Mouse (Mus musculus) embryonic facial prominence, embryonic 14.5 days (tissue): ENCODE measurements around the gene Ckap4. TPM values are rescaled to one million over a fixed set of nuclear protein-coding genes. Genes with fewer than 3 reads are reported as not detected.
"Not testable (repeated sequence)": the region's sequence is repeated elsewhere in the genome, so short reads cannot be mapped to it uniquely, and the experiment has no call there.

Source experiments
- ATAC-seq: fragments of 200-750 bp; cut with Nextera tagmentation; 2 replicates; pipeline ENCODE4 v1.8.0; 2017; ENCODE audit warnings: low read depth, moderate number of reproducible peaks, moderate TSS enrichment
- DNase-seq: peaks from one replicate; pipeline ENCODE4 v3.0.0-alpha.2; 2015; ENCODE audit warnings: low spot score
- H3K27ac ChIP-seq: fragments of 300-500 bp; sonication (generic); replicated peaks from 2 replicates; pipeline ENCODE4 v1.5.1; 2014; ENCODE audit warnings: low read depth, mild to moderate bottlenecking, low read length, moderate library complexity
- H3K27me3 ChIP-seq: fragments of 300-500 bp; sonication (generic); replicated peaks from 2 replicates; pipeline ENCODE4 v1.6.1; 2014; ENCODE audit warnings: low read length; ENCODE audit not compliant: control insufficient read depth, insufficient read depth
- H3K36me3 ChIP-seq: fragments of 300-500 bp; sonication (generic); 2 replicates; pipeline ENCODE4 v1.6.1; 2014; ENCODE audit warnings: low read length, mixed read lengths; ENCODE audit not compliant: control insufficient read depth, insufficient read depth
- H3K4me1 ChIP-seq: fragments of 300-500 bp; sonication (generic); 2 replicates; pipeline ENCODE4 v1.6.1; 2014; ENCODE audit warnings: antibody characterized with exemption, low read length; ENCODE audit not compliant: control insufficient read depth, insufficient read depth
- H3K4me2 ChIP-seq: fragments of 300-500 bp; sonication (generic); 2 replicates; pipeline ENCODE4 v1.6.1; 2014; ENCODE audit warnings: low read depth, mild to moderate bottlenecking, low read length, moderate library complexity, mixed read lengths
- H3K4me3 ChIP-seq: fragments of 300-500 bp; sonication (generic); 2 replicates; pipeline ENCODE4 v1.5.1; 2014; ENCODE audit warnings: low read depth, mild to moderate bottlenecking, low read length
- H3K9ac ChIP-seq: fragments of 300-500 bp; sonication (generic); 2 replicates; pipeline ENCODE4 v1.6.1; 2014; ENCODE audit warnings: low read depth, mild to moderate bottlenecking, low read length, moderate library complexity, mixed read lengths
- H3K9me3 ChIP-seq: fragments of 300-500 bp; sonication (generic); 2 replicates; pipeline ENCODE4 v1.6.1; 2016; ENCODE audit warnings: low read length; ENCODE audit not compliant: control insufficient read depth
- WGBS: fragments of 180-500 bp; shearing (Covaris S2); extraction: QIAGEN DNeasy Blood & Tissue Kit; methylation state at CpG from one replicate; pipeline ENCODE4 v1.1.7; 2014; 5-methylcytosine and 5-hydroxymethylcytosine counted together
- polyA plus RNA-seq: library from polyadenylated mRNA; unstranded; fragments of >200 nt; fragmentation: Nextera tagmentation; extraction: Ambion mirVana; gene quantifications from 2 replicates; pipeline ENCODE4 v1.2.1, GENCODE M21; 2014

Gene Ckap4
- polyA plus RNA-seq, 1 experiment from 2014 or later, result 203 TPM

DNA sequence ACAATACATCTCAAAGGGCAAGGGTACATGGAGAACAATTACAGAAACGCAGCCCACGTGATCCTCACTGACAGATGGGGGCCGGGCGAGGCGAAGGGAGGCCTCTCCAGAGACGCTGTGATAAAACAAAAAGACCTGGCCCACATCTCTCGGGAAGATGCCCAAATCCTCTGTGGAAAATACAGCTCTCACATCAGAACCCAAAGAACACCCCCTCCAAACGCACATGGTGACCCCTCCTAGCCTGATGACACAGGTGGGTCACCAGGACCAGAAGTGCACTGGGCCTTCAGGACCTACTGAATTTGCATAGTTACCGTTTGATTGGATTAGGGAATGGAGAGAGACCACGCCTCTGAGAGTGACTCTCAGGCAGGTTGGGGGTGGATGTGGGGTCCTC is 7.4 kb downstream of the Ckap4 start:
- ATAC-seq (no peak), DNase-seq (no peak)
- no peak overlapping the region for H3K4me2 ChIP-seq
- H3K4me1 ChIP-seq, result peaks cover 20% of the 10 kb centered on the region
- WGBS, result 65% methylated on average over 10 of the region's 10 CpGs
- H3K27me3 ChIP-seq, result no peaks in the 10 kb centered on the region
- H3K36me3 ChIP-seq, result peaks cover 70% of the 10 kb centered on the region
- no peaks in the 10 kb centered on the region for H3K9me3 ChIP-seq
- H3K9ac ChIP-seq, result no peak overlapping the region
- no peak overlapping the region for H3K4me3 ChIP-seq
- H3K27ac ChIP-seq, result no peak overlapping the region

DNA sequence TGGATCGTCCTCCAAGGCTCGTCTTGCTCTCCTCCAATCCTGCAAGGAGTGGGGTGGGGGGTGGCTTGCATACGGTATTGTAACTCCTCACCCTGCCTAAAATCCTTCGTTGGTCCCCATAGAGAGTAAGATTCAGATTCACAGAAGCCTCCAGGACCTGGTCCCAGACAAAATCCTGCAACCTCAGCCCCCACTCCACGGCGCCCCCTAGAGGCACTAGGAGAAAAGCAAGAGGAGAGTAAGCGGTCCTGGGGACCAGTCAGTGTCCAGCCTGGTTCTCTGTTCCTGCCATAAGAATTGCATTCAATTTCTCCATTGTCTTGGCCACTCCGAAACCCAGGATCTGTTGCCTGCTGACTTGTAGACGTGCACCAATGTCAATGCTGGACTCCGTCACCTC is 10.2 kb downstream of the Ckap4 start:
- Histone ChIP-seq H3K4me1 (no peaks in the 10 kb centered on the region), H3K9ac (no peak overlapping the region), H3K9me3 (no peaks in the 10 kb centered on the region), H3K4me3 (no peak overlapping the region), H3K4me2 (no peak overlapping the region), H3K27me3 (no peaks in the 10 kb centered on the region), H3K36me3 (peaks cover 49% of the 10 kb centered on the region), H3K27ac (no peak overlapping the region)
- no peak for ATAC-seq
- WGBS, result 51% methylated on average over 10 of the region's 10 CpGs
- DNase-seq, result no peak

DNA sequence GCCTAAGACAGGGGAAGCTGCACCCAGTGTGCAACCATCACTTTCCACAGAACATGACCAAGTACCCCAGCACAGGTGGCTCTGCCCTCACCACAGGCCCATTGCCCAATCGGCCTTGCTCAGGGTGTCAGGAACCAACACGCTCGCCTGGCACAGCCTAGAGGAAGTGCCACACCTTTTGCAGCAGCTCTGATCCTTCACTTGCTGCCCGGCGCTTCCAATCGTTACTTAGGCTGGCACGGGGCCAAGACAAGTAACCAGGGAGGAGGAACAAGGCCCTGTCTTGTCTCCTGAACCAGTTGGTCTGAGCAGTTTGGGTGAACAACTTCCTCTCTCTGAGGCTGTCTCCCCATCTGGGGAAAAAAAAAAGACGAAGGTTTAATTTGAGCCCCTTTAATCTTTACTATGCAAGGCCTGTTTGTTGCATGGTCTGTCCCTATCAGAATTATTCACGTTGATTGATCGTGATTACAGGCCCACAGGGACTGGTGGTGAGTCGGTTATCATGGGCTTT is 17.4 kb downstream of the Ckap4 start:
- no peaks in the 10 kb centered on the region for H3K4me1 ChIP-seq
- WGBS, result 48% methylated on average over 11 of the region's 11 CpGs
- no peak overlapping the region for H3K27ac ChIP-seq
- no peaks in the 10 kb centered on the region for H3K9me3 ChIP-seq
- no peaks in the 10 kb centered on the region for H3K27me3 ChIP-seq
- H3K4me3 ChIP-seq, result no peak overlapping the region
- H3K4me2 ChIP-seq, result no peak overlapping the region
- H3K9ac ChIP-seq, result no peak overlapping the region
- ATAC-seq (peak; percentile 80), DNase-seq (peak; percentile 78)
- no peaks in the 10 kb centered on the region for H3K36me3 ChIP-seq

DNA sequence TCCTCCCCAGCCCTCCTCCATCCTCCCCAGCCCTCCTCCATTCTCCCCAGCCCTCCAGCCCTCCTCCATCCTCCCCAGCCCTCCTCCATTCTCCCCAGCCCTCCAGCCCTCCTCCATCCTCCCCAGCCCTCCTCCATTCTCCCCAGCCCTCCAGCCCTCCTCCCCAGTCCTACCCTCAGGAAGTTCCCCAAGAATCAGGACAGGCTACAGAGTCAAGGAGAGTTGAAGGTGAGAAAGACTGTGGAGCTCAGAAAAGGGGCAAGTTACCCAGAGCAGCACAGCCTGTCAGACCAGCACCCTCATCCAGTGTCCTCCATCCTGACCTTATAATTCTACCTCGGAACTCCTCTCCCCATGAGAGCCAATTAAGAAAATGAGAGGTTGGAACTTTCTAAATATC is 17.9 kb downstream of the Ckap4 start:
- H3K4me1 ChIP-seq, H3K9ac ChIP-seq, H3K4me2 ChIP-seq, H3K9me3 ChIP-seq, H3K36me3 ChIP-seq, H3K27ac ChIP-seq, DNase-seq, H3K27me3 ChIP-seq, H3K4me3 ChIP-seq: not testable (repeated sequence)
- 40% methylated on average over 1 of the region's 1 CpGs for WGBS
- ATAC-seq, result peak; percentile 24; the same call in 1 of the 2 replicates

DNA sequence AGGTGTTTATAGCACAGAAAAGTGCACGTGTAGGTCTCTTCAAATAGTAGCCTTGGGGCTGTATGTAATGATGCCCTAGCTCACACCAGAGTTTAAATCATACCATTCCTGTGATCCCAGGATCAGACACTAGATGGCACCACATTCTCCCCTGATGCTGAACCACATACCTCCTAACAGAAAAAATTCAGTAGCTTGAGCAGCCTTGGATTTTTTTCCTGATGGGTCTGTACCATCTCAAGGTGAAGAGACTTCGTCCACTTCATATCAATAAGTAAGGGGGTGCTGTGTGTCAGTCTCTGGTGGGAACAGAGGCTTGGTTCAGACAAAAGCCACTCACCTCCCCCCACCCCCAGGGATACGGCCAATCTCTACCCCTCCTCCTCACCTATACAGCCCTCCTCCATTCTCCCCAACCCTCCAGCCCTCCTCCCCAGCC is 18.3 kb downstream of the Ckap4 start:
- Histone ChIP-seq H3K27me3 (no peaks in the 10 kb centered on the region), H3K4me2 (no peak overlapping the region), H3K9ac (no peak overlapping the region), H3K9me3 (no peaks in the 10 kb centered on the region), H3K4me3 (no peak overlapping the region), H3K36me3 (no peaks in the 10 kb centered on the region), H3K27ac (no peak overlapping the region), H3K4me1 (no peaks in the 10 kb centered on the region)
- 26% methylated on average over 3 of the region's 3 CpGs for WGBS
- DNase-seq, result peak; percentile 75
- peak; percentile 69 for ATAC-seq

DNA sequence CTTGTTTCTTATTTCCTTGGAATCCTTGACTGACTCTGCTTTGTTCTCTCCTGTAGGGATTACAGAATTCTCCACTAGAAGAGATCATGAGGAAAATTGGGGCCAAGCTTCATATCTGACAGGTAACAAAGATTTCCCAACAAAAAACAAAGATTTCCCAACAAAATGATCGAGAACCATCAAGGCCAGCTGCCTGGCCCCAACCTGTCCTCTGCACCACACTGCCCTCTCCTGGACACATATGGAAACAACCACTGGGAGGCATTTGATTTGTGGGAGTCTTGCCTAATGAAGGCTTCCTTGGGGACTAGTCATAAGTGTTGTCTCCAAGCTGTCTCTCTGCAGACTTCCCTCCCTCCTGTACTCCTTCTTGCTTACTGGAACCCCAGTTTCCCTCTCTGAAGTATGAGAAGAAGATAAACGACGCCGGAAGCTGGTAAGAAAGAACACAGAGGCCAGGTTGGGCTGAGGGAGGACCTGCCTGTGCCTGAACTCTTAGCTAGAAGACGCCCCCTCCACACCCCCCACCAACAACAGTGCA is 19.8 kb downstream of the Ckap4 start:
- no peak for ATAC-seq
- DNase-seq, result peak; percentile 41
- no peak overlapping the region for H3K4me2 ChIP-seq
- 49% methylated on average over 5 of the region's 5 CpGs for WGBS
- no peak overlapping the region for H3K27ac ChIP-seq
- no peaks in the 10 kb centered on the region for H3K36me3 ChIP-seq
- no peaks in the 10 kb centered on the region for H3K4me1 ChIP-seq
- no peaks in the 10 kb centered on the region for H3K27me3 ChIP-seq
- H3K9me3 ChIP-seq, result no peaks in the 10 kb centered on the region
- no peak overlapping the region for H3K4me3 ChIP-seq
- no peak overlapping the region for H3K9ac ChIP-seq

DNA sequence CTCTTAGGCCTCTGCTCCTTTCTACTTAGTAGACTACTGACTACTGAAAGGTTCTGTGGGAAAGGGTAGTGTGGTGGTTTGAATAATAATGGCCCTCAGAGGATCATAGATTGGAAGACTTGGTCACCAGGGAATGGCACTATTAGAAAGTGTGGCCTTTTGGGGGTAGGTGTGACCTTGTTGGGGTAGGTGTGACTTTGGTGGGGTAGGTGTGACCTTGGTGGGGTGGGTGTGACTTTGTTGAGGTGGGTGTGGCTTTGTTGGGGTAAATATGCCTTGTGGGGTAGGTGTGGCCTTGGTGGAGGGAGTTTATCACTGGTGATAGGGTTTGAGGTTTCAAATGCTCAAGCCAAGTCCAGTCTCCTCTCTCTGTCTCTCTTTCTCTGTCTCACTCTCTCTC is 21.1 kb downstream of the Ckap4 start:
- no peak overlapping the region for H3K4me3 ChIP-seq
- no peak overlapping the region for H3K27ac ChIP-seq
- ATAC-seq (no peak), DNase-seq (no peak)
- H3K36me3 ChIP-seq, result no peaks in the 10 kb centered on the region
- H3K4me2 ChIP-seq, result no peak overlapping the region
- H3K4me1 ChIP-seq, result no peaks in the 10 kb centered on the region
- no peaks in the 10 kb centered on the region for H3K9me3 ChIP-seq
- no peak overlapping the region for H3K9ac ChIP-seq
- H3K27me3 ChIP-seq, result no peaks in the 10 kb centered on the region

DNA sequence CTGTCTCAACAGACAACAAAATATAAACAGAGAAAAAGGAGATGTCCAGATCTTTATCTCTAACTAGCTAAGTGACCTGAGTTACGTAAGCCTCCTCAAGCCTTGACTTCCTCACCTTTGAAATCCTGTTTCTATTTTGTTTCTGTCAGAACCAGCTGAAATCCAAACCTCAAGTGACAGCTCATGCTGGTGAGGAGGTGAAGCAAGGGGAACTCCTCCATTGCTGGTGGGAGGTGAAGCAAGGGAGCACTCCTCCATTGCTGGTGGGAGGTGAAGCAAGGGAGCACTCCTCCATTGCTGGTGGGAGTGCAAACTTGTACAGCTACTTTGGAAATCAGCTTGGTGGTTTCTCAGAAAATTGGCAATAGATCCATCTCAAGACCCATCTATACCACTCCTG is 25.3 kb downstream of the Ckap4 start:
- 78% methylated on average over 1 of the region's 1 CpGs for whole genome bisulfite sequencing
- DNase-seq, result no peak
- no peaks in the 10 kb centered on the region for H3K27me3 ChIP-seq
- H3K9me3 ChIP-seq, result no peaks in the 10 kb centered on the region
- H3K36me3 ChIP-seq, result no peaks in the 10 kb centered on the region
- H3K4me1 ChIP-seq, result no peaks in the 10 kb centered on the region
- H3K27ac ChIP-seq, result no peak overlapping the region
- H3K4me2 ChIP-seq, result no peak overlapping the region
- no peak overlapping the region for H3K9ac ChIP-seq
- no peak overlapping the region for H3K4me3 ChIP-seq
- no peak for ATAC-seq

DNA sequence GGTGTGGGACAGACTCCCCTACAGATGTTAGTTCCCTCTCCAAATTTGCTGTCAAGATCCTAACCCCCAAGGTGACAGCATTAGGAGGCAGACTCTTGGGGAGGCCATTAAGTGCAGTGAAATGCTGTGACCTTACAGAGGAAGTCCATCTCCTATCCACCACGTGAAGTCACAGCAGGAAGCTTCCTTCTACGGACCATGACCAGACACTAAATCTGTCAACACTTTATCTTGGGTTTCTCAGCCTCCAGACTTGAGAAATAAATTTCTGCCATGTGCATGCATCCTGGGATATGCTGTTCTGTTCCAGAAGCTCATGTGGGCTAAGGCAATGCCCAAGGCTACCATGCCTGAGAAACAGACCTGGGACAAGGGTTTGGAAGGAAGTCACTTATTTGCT is 35.0 kb downstream of the Ckap4 start:
- no peak for ATAC-seq
- no peaks in the 10 kb centered on the region for H3K4me1 ChIP-seq
- no peak overlapping the region for H3K9ac ChIP-seq
- H3K9me3 ChIP-seq, result no peaks in the 10 kb centered on the region
- H3K4me3 ChIP-seq, result no peak overlapping the region
- H3K27ac ChIP-seq, result no peak overlapping the region
- no peak overlapping the region for H3K4me2 ChIP-seq
- no peaks in the 10 kb centered on the region for H3K36me3 ChIP-seq
- no peaks in the 10 kb centered on the region for H3K27me3 ChIP-seq
- 56% methylated on average over 2 of the region's 2 CpGs for WGBS
- DNase-seq, result no peak
